Mouse (Mus musculus) CH12.LX (cell line): ENCODE measurements around the gene Pde3a. TPM values are rescaled to one million over a fixed set of nuclear protein-coding genes. Genes with fewer than 3 reads are reported as not detected.

Experiments
- DNase-seq: peaks from one replicate; pipeline ENCODE4 v3.0.0-alpha.2; 2013; ENCODE audit errors: extremely low read depth
- H3K27ac ChIP-seq: 2 replicates; pipeline ENCODE4 v1.5.1; 2012; ENCODE audit warnings: low read depth, mild to moderate bottlenecking, control low read depth, moderate library complexity; ENCODE audit not compliant: insufficient read depth
- H3K27me3 ChIP-seq: replicated peaks from 2 replicates; pipeline ENCODE3; 2012; ENCODE audit warnings: inconsistent platforms
- H3K36me3 ChIP-seq, 2 experiments: replicated peaks in 1 of 2; 2 replicates each; pipeline versions ENCODE3 to v1.6.1; 2012; ENCODE audit warnings: inconsistent platforms in 1 of 2, low read length in 1 of 2, mild to moderate bottlenecking in 1 of 2, mixed read lengths in 1 of 2, moderate library complexity in 1 of 2; ENCODE audit not compliant: control insufficient read depth in 1 of 2, insufficient read depth in 1 of 2
- H3K4me1 ChIP-seq, 2 experiments: 2 replicates each; pipeline ENCODE4 v1.6.1; 2012; ENCODE audit warnings: inconsistent platforms in 1 of 2, moderate library complexity in 1 of 2; ENCODE audit not compliant: insufficient read depth in 2 of 2, control insufficient read depth in 1 of 2
- H3K4me2 ChIP-seq: 2 replicates; pipeline ENCODE4 v1.6.1; 2012; ENCODE audit warnings: low read depth, mild to moderate bottlenecking, control low read depth; ENCODE audit not compliant: poor library complexity, insufficient read depth, severe bottlenecking
- H3K4me3 ChIP-seq, 3 experiments: fragments of 150-350 bp in 1 of 3; sonication (generic) in 1 of 3; replicated peaks in 1 of 3; 2 replicates each; pipeline versions ENCODE3 to v1.5.1; 2011 to 2012; ENCODE audit warnings: low read depth in 2 of 3, low read length in 2 of 3, mild to moderate bottlenecking in 2 of 3, moderate library complexity in 2 of 3, control low read depth in 1 of 3, improper control_type of control experiment in 1 of 3, inconsistent platforms in 1 of 3, mixed read lengths in 1 of 3; ENCODE audit not compliant: poor library complexity in 1 of 3
- H3K79me2 ChIP-seq: replicated peaks from 2 replicates; pipeline ENCODE4 v1.6.1; 2012; ENCODE audit warnings: mild to moderate bottlenecking, moderate library complexity; ENCODE audit not compliant: control insufficient read depth, poor library complexity, insufficient read depth, severe bottlenecking; ENCODE audit errors: extremely low read depth
- H3K9ac ChIP-seq: 2 replicates; pipeline ENCODE4 v1.6.1; 2012; ENCODE audit warnings: low read depth, mild to moderate bottlenecking, control low read depth, moderate library complexity; ENCODE audit not compliant: insufficient read depth
- H3K9me3 ChIP-seq: replicated peaks from 2 replicates; pipeline ENCODE3; 2012; ENCODE audit warnings: low read length, inconsistent platforms, mixed read lengths
- BHLHE40 ChIP-seq: IDR thresholded peaks from 2 replicates; pipeline ENCODE4 v1.6.1; 2011; ENCODE audit warnings: mild to moderate bottlenecking, low read depth, low read length, improper control_type of control experiment
- CTCF ChIP-seq, 2 experiments: IDR thresholded peaks in 1 of 2; conservative IDR thresholded peaks in 1 of 2; 2 replicates each; pipeline ENCODE4 v1.5.1; 2011 to 2012; ENCODE audit warnings: low read depth in 2 of 2, low read length in 2 of 2, improper control_type of control experiment in 1 of 2, inconsistent platforms in 1 of 2, mild to moderate bottlenecking in 1 of 2, moderate library complexity in 1 of 2
- MAFK ChIP-seq: IDR thresholded peaks from 2 replicates; pipeline ENCODE4 v1.6.1; 2011; ENCODE audit warnings: low read length, improper control_type of control experiment; ENCODE audit not compliant: insufficient replicate concordance
- MAX ChIP-seq: IDR thresholded peaks from 2 replicates; pipeline ENCODE4 v1.6.1; 2011; ENCODE audit warnings: low read length, improper control_type of control experiment
- MYC ChIP-seq: IDR thresholded peaks from 2 replicates; pipeline ENCODE4 v1.6.1; 2011; ENCODE audit warnings: low read depth, mild to moderate bottlenecking, improper control_type of control experiment, low read length
- NELFE ChIP-seq: IDR thresholded peaks from 2 replicates; pipeline ENCODE4 v1.6.1; 2011; ENCODE audit warnings: low read depth, low read length, improper control_type of control experiment
- PAX5 ChIP-seq: IDR thresholded peaks from 2 replicates; pipeline ENCODE4 v1.6.1; 2012; ENCODE audit warnings: low read length, inconsistent platforms, mixed read lengths
- POLR2A ChIP-seq: IDR thresholded peaks from 2 replicates; pipeline ENCODE4 v1.6.1; 2011; ENCODE audit warnings: low read depth, mild to moderate bottlenecking, improper control_type of control experiment, low read length
- POLR2AphosphoS2 ChIP-seq: IDR thresholded peaks from 2 replicates; pipeline ENCODE4 v1.6.1; 2011; ENCODE audit warnings: low read depth, low read length, improper control_type of control experiment
- RAD21 ChIP-seq: IDR thresholded peaks from 2 replicates; pipeline ENCODE4 v1.6.1; 2011; ENCODE audit warnings: low read depth, mild to moderate bottlenecking, low read length, improper control_type of control experiment, moderate library complexity
- SIN3A ChIP-seq: IDR thresholded peaks from 2 replicates; pipeline ENCODE4 v1.6.1; 2012; ENCODE audit warnings: low read length, improper control_type of control experiment, inconsistent platforms
- SMC3 ChIP-seq: IDR thresholded peaks from 2 replicates; pipeline ENCODE4 v1.6.1; 2011; ENCODE audit warnings: low read depth, low read length, improper control_type of control experiment
- TBP ChIP-seq: conservative IDR thresholded peaks from 2 replicates; pipeline ENCODE4 v1.6.1; 2011; ENCODE audit warnings: low read depth, low read length, improper control_type of control experiment
- TCF12 ChIP-seq: IDR thresholded peaks from 2 replicates; pipeline ENCODE4 v1.6.1; 2014; ENCODE audit warnings: low read depth, mild to moderate bottlenecking, inconsistent platforms, low read length, improper control_type of control experiment
- USF1 ChIP-seq: IDR thresholded peaks from 2 replicates; pipeline ENCODE4 v1.6.1; 2014; ENCODE audit warnings: low read depth, mild to moderate bottlenecking, inconsistent platforms, low read length, improper control_type of control experiment
- ZC3H11A ChIP-seq: IDR thresholded peaks from 2 replicates; pipeline ENCODE4 v1.6.1; 2012; ENCODE audit warnings: low read depth, mild to moderate bottlenecking, inconsistent platforms, low read length, improper control_type of control experiment
- ZNF384 ChIP-seq: IDR thresholded peaks from 2 replicates; pipeline ENCODE4 v1.6.1; 2012; ENCODE audit warnings: low read depth, low read length, improper control_type of control experiment, inconsistent platforms
- dilution Hi-C: fragments of 300-500 bp; cut with MboI; formaldehyde crosslinking; loops from 2 replicates; pipeline ENCODE4 v1.14.3; 2020; ENCODE audit warnings: low sequenced_read_pairs; ENCODE audit not compliant: extremely low pct_unique_long_range_greater_than_20kb, extremely low pct_ligation_motif_present
- in situ Hi-C: fragments of 300-500 bp; cut with MboI; formaldehyde crosslinking; loops from 3 replicates; pipeline ENCODE4 v1.14.3; 2019; ENCODE audit warnings: low sequenced_read_pairs, low pct_ligation_motif_present, low pct_unique_long_range_greater_than_20kb, mixed read lengths
- polyA plus RNA-seq: library from polyadenylated mRNA; unstranded; fragments of >175 nt; gene quantifications from 2 replicates; pipeline ENCODE4 v1.2.1, GENCODE M21; 2012; ENCODE audit warnings: low read depth; ENCODE audit not compliant: insufficient read length
- total RNA-seq, 2 experiments: library from RNA; depleted of rRNA; stranded (reverse); fragments of 300-350 nt in 1 of 2; fragments of >200 nt in 1 of 2; gene quantifications; 2 replicates each; pipeline ENCODE4 v1.2.3; 2012 to 2014

The Pde3a gene
- total and polyA plus RNA-seq, 3 experiments: under 0.01 to 0.04 (median 0.03) TPM

GRCm38 (mm10) chr6:141474696-141475095 lies 225.6 kb downstream of the Pde3a start:
- Histone ChIP-seq H3K4me3 (no peak overlapping the region), H3K4me1 (no peaks in the 10 kb centered on the region), H3K27me3 (no peaks in the 10 kb centered on the region), H3K9me3 (peaks cover 12% of the 10 kb centered on the region), H3K4me2 (no peak overlapping the region), H3K27ac (no peak overlapping the region), H3K9ac (no peak overlapping the region), H3K79me2 (no peaks in the 10 kb centered on the region), H3K36me3 (no peaks in the 10 kb centered on the region)
- in situ Hi-C loops: loop anchor here (25.0 kb wide), 3 partner anchors 313 to 1263 kb away; partner anchors contain the start of gene Ldhb
- no peak for DNase-seq
- TF ChIP-seq USF1: no peak
- dilution Hi-C loops: no loop called here

GRCm38 (mm10) chr6:141485302-141486021 lies 236.4 kb downstream of the Pde3a start:
- Histone ChIP-seq H3K4me2 (no peak overlapping the region), H3K9ac (no peak overlapping the region), H3K4me1 (peaks cover 0 to 5% of the 10 kb centered on the region in 2 experiments; a peak in 2 of 4 replicates), H3K4me3 (no peak overlapping the region), H3K9me3 (no peaks in the 10 kb centered on the region), H3K36me3 (no peaks in the 10 kb centered on the region), H3K79me2 (no peaks in the 10 kb centered on the region), H3K27ac (no peak overlapping the region), H3K27me3 (no peaks in the 10 kb centered on the region)
- TF ChIP-seq ZNF384 (no peak), TBP (no peak), RAD21 (no peak), PAX5 (no peak), POLR2A (no peak), POLR2AphosphoS2 (no peak), BHLHE40 (no peak), TCF12 (no peak), ZC3H11A (no peak), SIN3A (no peak), MYC (no peak)
- no peak for DNase-seq
- dilution Hi-C loops (no loop called here), in situ Hi-C loops (loop anchor here (25.0 kb wide), 3 partner anchors 302 to 1252 kb away; partner anchors contain the start of gene Ldhb)

GRCm38 (mm10) chr6:141487266-141487665 lies 238.2 kb downstream of the Pde3a start:
- Histone ChIP-seq H3K4me1 (peaks cover 0 to 5% of the 10 kb centered on the region in 2 experiments; a peak in 2 of 4 replicates), H3K27me3 (no peaks in the 10 kb centered on the region), H3K36me3 (no peaks in the 10 kb centered on the region), H3K4me3 (no peak overlapping the region), H3K27ac (no peak overlapping the region), H3K9me3 (peaks cover 3% of the 10 kb centered on the region), H3K4me2 (no peak overlapping the region), H3K79me2 (no peaks in the 10 kb centered on the region), H3K9ac (no peak overlapping the region)
- in situ Hi-C loops (loop anchor here (25.0 kb wide), 3 partner anchors 300 to 1250 kb away; partner anchors contain the start of gene Ldhb), dilution Hi-C loops (no loop called here)
- DNase-seq: peak; percentile 14
- TF ChIP-seq CTCF (conservative IDR thresholded peaks at IDR 0.05 in 1 of 2, IDR thresholded peaks at IDR 0.05 in 1 of 2; ENCODE audit: low read depth in 2 of 2, low read length in 2 of 2): peak in 1 of 2 experiments; percentile 31; a peak in 2 of 4 replicates
- TF ChIP-seq MAX: no peak
- no peak for TF ChIP-seq ZC3H11A
- TF ChIP-seq MAFK: no peak
- TF ChIP-seq NELFE: no peak
- TF ChIP-seq SMC3: no peak
- peak; percentile 28 for TF ChIP-seq RAD21
